Mouse (Mus musculus) B cell, adult 67 days (primary cell): ENCODE data around the gene Pgm3. TPM values are rescaled to one million over a fixed set of nuclear protein-coding genes. Genes with fewer than 3 reads are reported as not detected.

Source experiments
- total RNA-seq, 2 experiments: library from RNA; stranded (reverse); gene quantifications; 4 replicates each; pipeline ENCODE4 v1.2.4; 2023

Gene Pgm3
- total RNA-seq, result 10 to 100 TPM; 13.6 to 18.5 TPM

DNA sequence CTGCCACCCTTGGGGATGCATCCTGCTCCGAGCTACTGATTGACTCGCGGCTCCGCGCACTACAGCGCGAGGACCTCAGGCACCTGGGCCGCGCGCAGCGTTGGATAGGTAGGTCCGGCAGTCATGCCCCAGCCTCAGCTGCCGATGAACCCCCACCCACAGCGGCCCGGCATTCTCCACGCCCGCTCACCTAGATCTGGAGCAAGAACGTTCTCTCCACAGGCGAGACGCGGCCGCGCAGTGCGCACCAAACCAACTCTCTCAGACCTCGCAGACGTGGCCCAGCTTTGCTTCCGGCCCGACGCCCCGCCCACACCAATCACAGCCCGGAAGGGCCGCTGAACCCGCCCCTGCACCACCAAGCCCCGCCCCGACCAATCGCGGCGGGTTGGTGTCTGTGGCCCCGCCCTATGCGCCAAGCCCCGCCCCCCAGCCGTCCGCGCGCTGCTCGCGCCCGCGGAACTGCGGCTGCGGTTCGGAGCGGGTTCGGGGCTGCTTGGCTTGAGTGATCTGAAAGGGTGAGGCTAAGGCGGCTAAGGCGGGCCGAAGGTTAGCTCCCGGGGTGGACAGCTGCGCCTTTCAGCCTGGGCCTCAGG lies at the start of gene Pgm3, which contains the start of gene Rwdd2a:
Gene Pgm3 (minus strand): TSS at position 303 of the 596 bp plus-strand sequence.
Gene Rwdd2a (plus strand): TSS at position 452 of the 596 bp plus-strand sequence.

Other genes starting within 250 kb of the Pgm3 start
- gene Ube2cbp, start 106.9 kb downstream of the Pgm3 start, total RNA-seq, result 1 to 10 TPM; 2.8 to 3.3 TPM
- 10 to 100 TPM; 65.3 to 71.3 TPM for gene Dop1a, start 104.7 kb downstream of the Pgm3 start, total RNA-seq
- gene Rwdd2a, start 149 bp upstream of the Pgm3 start, total RNA-seq, result 1 to 10 TPM; 1.2 TPM
- gene Me1, start 124.1 kb upstream of the Pgm3 start, total RNA-seq, result not detected
- gene Prss35, start 171.8 kb upstream of the Pgm3 start, total RNA-seq, result not detected